Comparison of ENCODE assay signal across 8 mouse cellular contexts in the genomic region with DNA sequence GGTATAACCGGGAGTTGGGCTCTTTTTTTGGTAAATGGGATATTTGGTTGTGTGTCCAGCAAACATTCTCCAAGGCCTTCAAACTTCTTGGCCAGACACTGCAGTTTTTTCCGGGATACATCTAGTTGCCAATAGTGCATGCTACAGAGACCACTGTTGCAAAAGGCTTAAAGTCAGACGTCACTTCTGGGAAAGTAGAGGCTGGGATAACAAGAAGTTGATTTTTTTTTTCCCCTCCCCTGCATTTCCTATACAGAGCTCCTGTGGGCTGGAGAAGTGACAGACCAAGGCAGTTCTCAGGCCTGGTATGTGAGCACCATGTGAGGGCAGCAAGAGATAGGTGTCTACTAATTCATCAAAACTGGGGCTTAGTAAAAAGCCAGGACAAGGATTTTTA. TPM values are rescaled to one million over a fixed set of nuclear protein-coding genes. Genes with fewer than 3 reads are reported as not detected.
DNase-seq lines count a peak whose midpoint lies in the region; ATAC-seq and TF ChIP-seq lines count a peak whose summit lies in the region.

No protein-coding gene starts in this region.

- TF ChIP-seq RAD21 in MEL (IDR thresholded peaks at IDR 0.05; ENCODE audit: low read depth, low read length): no peak

- no peaks in the 10 kb centered on the region for H3K27me3 ChIP-seq in MEL (ENCODE audit: control insufficient read depth in 1 of 2, insufficient read depth in 2 of 2, low read length in 2 of 2)
- no peaks in the 10 kb centered on the region for H3K27me3 ChIP-seq in heart, postnatal 0 days (ENCODE audit: control insufficient read depth, insufficient read depth, low read length)
- peaks cover 11% of the 10 kb centered on the region; the same call in 1 of the 2 replicates for H3K27me3 ChIP-seq in liver, embryonic 14.5 days (ENCODE audit: control insufficient read depth, insufficient read depth, low read length)

- no peak overlapping the region for H3K9ac ChIP-seq in MEL (ENCODE audit: control insufficient read depth, low read depth, low read length, poor library complexity, severe bottlenecking)
- peak overlapping the region; percentile 96; the same call in 1 of the 2 replicates for H3K9ac ChIP-seq in heart, postnatal 0 days (replicated peaks; ENCODE audit: low read depth, low read length)
- H3K9ac ChIP-seq in liver, embryonic 14.5 days (replicated peaks): no peak overlapping the region

- DNase-seq in 416B (ENCODE audit: low read depth): peak; percentile 67
- DNase-seq in MEL (ENCODE audit: low read depth, low spot score): no peak
- DNase-seq in heart, postnatal 0 days (ENCODE audit: low spot score): peak; percentile 54
- DNase-seq in liver, embryonic 14.5 days (ENCODE audit: low read depth in 3 of 3, low spot score in 3 of 3): no peak
- DNase-seq in thymus, postnatal 0 days (ENCODE audit: low spot score): no peak
- no peak for DNase-seq in cerebellum, adult 9-10 months
- DNase-seq in layer of hippocampus, adult 18-20 months (ENCODE audit: low spot score in 2 of 2): no peak

- H3K4me1 ChIP-seq in MEL (ENCODE audit: control insufficient read depth in 1 of 2, insufficient read depth in 2 of 2, low read length in 2 of 2): peaks cover 24 to 36% of the 10 kb centered on the region in 2 experiments
- peaks cover 56% of the 10 kb centered on the region for H3K4me1 ChIP-seq in heart, postnatal 0 days (ENCODE audit: control insufficient read depth, insufficient read depth)
- peaks cover 15 to 28% of the 10 kb centered on the region in 2 experiments; a peak in 3 of 4 replicates for H3K4me1 ChIP-seq in liver, embryonic 14.5 days (replicated peaks; ENCODE audit: control insufficient read depth in 2 of 2, insufficient read depth in 2 of 2, low read length in 1 of 2)

- 25% methylated on average over 3 of the region's 3 CpGs for WGBS in heart, postnatal 0 days
- 9% methylated on average over 3 of the region's 3 CpGs for WGBS in liver, embryonic 14.5 days (ENCODE audit: insufficient replicate concordance)

- ATAC-seq in heart, postnatal 0 days (ENCODE audit: insufficient read depth, low read depth): no peak
- no peak for ATAC-seq in liver, embryonic 14.5 days (ENCODE audit: insufficient read depth)
- no peak for ATAC-seq in frontal cortex, adult (ENCODE audit: low TSS enrichment)

- H3K27ac ChIP-seq in MEL (ENCODE audit: control insufficient read depth, low read depth, low read length): peak overlapping the region; percentile 1; the same call in 1 of the 2 replicates
- peak overlapping the region; percentile 90 for H3K27ac ChIP-seq in heart, postnatal 0 days (ENCODE audit: low read depth)
- H3K27ac ChIP-seq in liver, embryonic 14.5 days: no peak overlapping the region

- peak overlapping the region; percentile 83 for H3K4me2 ChIP-seq in heart, postnatal 0 days (ENCODE audit: low read depth, low read length)
- H3K4me2 ChIP-seq in liver, embryonic 14.5 days (ENCODE audit: low read depth): peak overlapping the region; percentile 69

- H3K36me3 ChIP-seq in MEL (ENCODE audit: control insufficient read depth in 1 of 2, insufficient read depth in 2 of 2, low read length in 2 of 2): peaks cover 0 to 45% of the 10 kb centered on the region in 2 experiments; a peak in 2 of 4 replicates
- no peaks in the 10 kb centered on the region for H3K36me3 ChIP-seq in heart, postnatal 0 days (replicated peaks; ENCODE audit: control insufficient read depth, insufficient read depth, low read length)
- no peaks in the 10 kb centered on the region for H3K36me3 ChIP-seq in liver, embryonic 14.5 days (replicated peaks; ENCODE audit: control insufficient read depth, insufficient read depth, low read depth)

- TF ChIP-seq EP300 in MEL (IDR thresholded peaks at IDR 0.05; ENCODE audit: low read depth in 1 of 2, low read length in 2 of 2): no peak
- TF ChIP-seq EP300 in heart, postnatal 0 days (IDR thresholded peaks at IDR 0.05; ENCODE audit: low read depth): no peak
- TF ChIP-seq EP300 in liver, embryonic 14.5 days (IDR thresholded peaks at IDR 0.05; ENCODE audit: low read depth): no peak

- no peak overlapping the region; a peak in 1 of 4 replicates for H3K4me3 ChIP-seq in MEL (ENCODE audit: control insufficient read depth in 1 of 2, insufficient read depth in 1 of 2, low read depth in 2 of 2, low read length in 2 of 2)
- no peak overlapping the region for H3K4me3 ChIP-seq in heart, postnatal 0 days (ENCODE audit: low read depth, low read length)
- H3K4me3 ChIP-seq in liver, embryonic 14.5 days (ENCODE audit: insufficient read depth in 1 of 2, low read depth in 2 of 2, low read length in 2 of 2): no peak overlapping the region

- TF ChIP-seq POLR2A in MEL (IDR thresholded peaks at IDR 0.05; ENCODE audit: control insufficient read depth in 1 of 2, insufficient read depth in 1 of 2, low read depth in 1 of 2, low read length in 2 of 2, poor library complexity in 1 of 2): no peak

- H3K9me3 ChIP-seq in MEL (replicated peaks; ENCODE audit: insufficient read depth, low read length): no peaks in the 10 kb centered on the region
- H3K9me3 ChIP-seq in heart, postnatal 0 days (replicated peaks; ENCODE audit: control insufficient read depth, low read length): no peaks in the 10 kb centered on the region
- H3K9me3 ChIP-seq in liver, embryonic 14.5 days (ENCODE audit: control insufficient read depth, low read length): no peaks in the 10 kb centered on the region

- TF ChIP-seq CTCF in MEL (IDR thresholded peaks at IDR 0.05 in 2 of 3, conservative IDR thresholded peaks at IDR 0.05 in 1 of 3; ENCODE audit: control insufficient read depth in 1 of 3, insufficient read depth in 1 of 3, low read depth in 2 of 3, low read length in 3 of 3, poor library complexity in 1 of 3, severe bottlenecking in 1 of 3): no peak
- no peak for TF ChIP-seq CTCF in heart, postnatal 0 days (IDR thresholded peaks at IDR 0.05; ENCODE audit: low read depth)
- TF ChIP-seq CTCF in liver, embryonic 14.5 days (IDR thresholded peaks at IDR 0.05; ENCODE audit: low read depth): no peak

- H3K79me2 ChIP-seq in MEL (ENCODE audit: control insufficient read depth, insufficient read depth, low read length, poor library complexity): peaks cover 52% of the 10 kb centered on the region

TF ChIP-seq in MEL, 35 proteins besides CTCF, POLR2A, EP300 and RAD21 (continues in another document):
- TF ChIP-seq GATA1 (IDR thresholded peaks at IDR 0.05; ENCODE audit: low read depth, low read length) (no peak), ZKSCAN1 (IDR thresholded peaks at IDR 0.05; ENCODE audit: low read depth, low read length) (no peak), MYB (IDR thresholded peaks at IDR 0.05; ENCODE audit: low read depth, low read length) (no peak), ETS1 (IDR thresholded peaks at IDR 0.05; ENCODE audit: low read depth, low read length) (no peak), TCF12 (IDR thresholded peaks at IDR 0.05; ENCODE audit: low read depth, low read length) (no peak), CHD1 (IDR thresholded peaks at IDR 0.05; ENCODE audit: low read depth, low read length) (no peak), ZNF384 (IDR thresholded peaks at IDR 0.05; ENCODE audit: low read depth, low read length) (no peak), NELFE (IDR thresholded peaks at IDR 0.05; ENCODE audit: low read depth, low read length) (no peak), ZMIZ1 (IDR thresholded peaks at IDR 0.05; ENCODE audit: low read depth, low read length) (no peak), SIN3A (IDR thresholded peaks at IDR 0.05; ENCODE audit: low read length) (peak; percentile 59), TBP (IDR thresholded peaks at IDR 0.05; ENCODE audit: low read depth, low read length) (no peak), MXI1 (IDR thresholded peaks at IDR 0.05; ENCODE audit: low read depth, low read length) (peak; percentile 33; the same call in 1 of the 2 replicates), JUND (IDR thresholded peaks at IDR 0.05; ENCODE audit: low read depth, low read length) (no peak), MEF2A (IDR thresholded peaks at IDR 0.05; ENCODE audit: extremely low read depth, insufficient replicate concordance, low read depth, low read length, poor library complexity, severe bottlenecking) (no peak)

RNA-seq across cellular contexts. Expression of gene Acvr1b, which starts 2.4 kb away (rescaled TPM):
- 9.7 and 10.4 TPM in 2 replicates for total RNA-seq in MEL (2012; rRNA removed)
- polyA plus RNA-seq in MEL (2012; ENCODE audit: insufficient read depth in 1 of 2, insufficient read length in 2 of 2, low read depth in 1 of 2, low replicate concordance in 2 of 2, missing spikeins in 1 of 2): 10 to 100 TPM in 1 of 2 experiments, not detected in 1; 13.2 TPM
- total RNA-seq in heart, postnatal 0 days (2014; rRNA removed; ENCODE audit: low replicate concordance): 22.3 and 25.9 TPM in 2 replicates
- polyA plus RNA-seq in heart, postnatal 0 days (2015; fragmentation: Nextera tagmentation; extraction: Ambion mirVana): 5.2 and 5.8 TPM in 2 replicates
- polyA plus RNA-seq in liver, embryonic 14.5 days (2012; rRNA removed): 3.2 and 3.4 TPM in 2 replicates
- 1.3 and 2.0 TPM in 2 replicates for polyA plus RNA-seq in liver, embryonic 14.5 days (2014; fragmentation: Nextera tagmentation; extraction: Ambion mirVana)
- polyA plus RNA-seq in thymus, postnatal 0 days (2015; fragmentation: Nextera tagmentation; extraction: Ambion mirVana): 3.9 and 4.6 TPM in 2 replicates
- total RNA-seq in layer of hippocampus, adult 18-20 months (2021): 10 to 100 TPM; 88.8 to 90.3 TPM

RNA-seq across cellular contexts. Expression of gene Grasp, which starts 47.7 kb away (rescaled TPM):
- 3.7 and 4.1 TPM in 2 replicates for total RNA-seq in MEL (2012; rRNA removed)
- polyA plus RNA-seq in MEL (2012; ENCODE audit: insufficient read depth in 1 of 2, insufficient read length in 2 of 2, low read depth in 1 of 2, low replicate concordance in 2 of 2, missing spikeins in 1 of 2): 1 to 10 TPM in 1 of 2 experiments, not detected in 1; 6.3 TPM
- 8.0 and 21.3 TPM in 2 replicates for total RNA-seq in heart, postnatal 0 days (2014; rRNA removed; ENCODE audit: low replicate concordance)
- 2.0 and 2.3 TPM in 2 replicates for polyA plus RNA-seq in heart, postnatal 0 days (2015; fragmentation: Nextera tagmentation; extraction: Ambion mirVana)
- 0.50 and 0.73 TPM in 2 replicates for polyA plus RNA-seq in liver, embryonic 14.5 days (2012; rRNA removed)
- 0.13 and 0.27 TPM in 2 replicates for polyA plus RNA-seq in liver, embryonic 14.5 days (2014; fragmentation: Nextera tagmentation; extraction: Ambion mirVana)
- polyA plus RNA-seq in thymus, postnatal 0 days (2015; fragmentation: Nextera tagmentation; extraction: Ambion mirVana): 1.2 TPM in 2 replicates
- 10 to 100 TPM; 75.9 to 86.7 TPM for total RNA-seq in layer of hippocampus, adult 18-20 months (2021)

RNA-seq across cellular contexts. Expression of gene Acvrl1, which starts 48.0 kb away (rescaled TPM):
- total RNA-seq in MEL (2012; rRNA removed): 0.08 TPM in 1 of 2 replicates, not detected in the other
- under 1 TPM in 1 of 2 experiments, not detected in 1; 0.18 TPM for polyA plus RNA-seq in MEL (2012; ENCODE audit: insufficient read depth in 1 of 2, insufficient read length in 2 of 2, low read depth in 1 of 2, low replicate concordance in 2 of 2, missing spikeins in 1 of 2)
- total RNA-seq in heart, postnatal 0 days (2014; rRNA removed; ENCODE audit: low replicate concordance): 18.6 and 36.0 TPM in 2 replicates
- polyA plus RNA-seq in heart, postnatal 0 days (2015; fragmentation: Nextera tagmentation; extraction: Ambion mirVana): 9.3 and 10.4 TPM in 2 replicates
- polyA plus RNA-seq in liver, embryonic 14.5 days (2012; rRNA removed): 1.1 TPM in 2 replicates
- 0.71 and 1.3 TPM in 2 replicates for polyA plus RNA-seq in liver, embryonic 14.5 days (2014; fragmentation: Nextera tagmentation; extraction: Ambion mirVana)
- polyA plus RNA-seq in thymus, postnatal 0 days (2015; fragmentation: Nextera tagmentation; extraction: Ambion mirVana): 5.8 and 6.5 TPM in 2 replicates
- total RNA-seq in layer of hippocampus, adult 18-20 months (2021): 1 to 10 TPM; 9.7 to 9.9 TPM

Comparison
In these comparisons a context has a peak if more than half of its experiments do, and no peak if none do; other contexts are left out.
1. DNase-seq: peak in 416B (single experiment) and heart, postnatal 0 days (single experiment); none in MEL (single experiment), liver, embryonic 14.5 days (0 of 3), thymus, postnatal 0 days (single experiment), cerebellum, adult 9-10 months (single experiment) and layer of hippocampus, adult 18-20 months (0 of 2).